Mouse (Mus musculus) liver, adult 2 months (tissue): ENCODE data around the gene Hspbap1. TPM values are rescaled to one million over a fixed set of nuclear protein-coding genes. Genes with fewer than 3 reads are reported as not detected.
A peak's percentile ranks its signal among the peaks of the same experiment; 100 is the strongest.

ENCODE experiments used
- DNase-seq: peaks from one replicate; pipeline ENCODE4 v3.0.0-alpha.2; 2011; ENCODE audit warnings: low read depth, low spot score; ENCODE audit errors: extremely low read depth
- H3K27ac ChIP-seq: fragments of 200-500 bp; replicated peaks from 2 replicates; pipeline ENCODE4 v1.5.1; 2012; ENCODE audit warnings: low read depth, mild to moderate bottlenecking, control low read depth, inconsistent platforms, low read length; ENCODE audit not compliant: insufficient read depth
- H3K27me3 ChIP-seq: fragments of 200-500 bp; 2 replicates; pipeline ENCODE4 v1.6.1; 2012; ENCODE audit warnings: mild to moderate bottlenecking, moderate library complexity, low read length, inconsistent platforms; ENCODE audit not compliant: control insufficient read depth, insufficient read depth
- H3K36me3 ChIP-seq: fragments of 200-500 bp; 2 replicates; pipeline ENCODE4 v1.6.1; 2012; ENCODE audit warnings: low read length, inconsistent platforms; ENCODE audit not compliant: control insufficient read depth, insufficient read depth
- H3K4me1 ChIP-seq: fragments of 200-500 bp; 2 replicates; pipeline ENCODE4 v1.6.1; 2011; ENCODE audit warnings: low read length; ENCODE audit not compliant: control insufficient read depth, insufficient read depth
- H3K4me3 ChIP-seq: fragments of 200-500 bp; 2 replicates; pipeline ENCODE4 v1.5.1; 2011; ENCODE audit warnings: low read depth, mild to moderate bottlenecking, control low read depth, low read length, moderate library complexity; ENCODE audit not compliant: insufficient read depth
- H3K79me2 ChIP-seq: fragments of 200-500 bp; 2 replicates; pipeline ENCODE4 v1.6.1; 2012; ENCODE audit warnings: inconsistent platforms, mild to moderate bottlenecking, low read length, moderate library complexity; ENCODE audit not compliant: control insufficient read depth, insufficient read depth
- H3K9ac ChIP-seq: fragments of 200-500 bp; 2 replicates; pipeline ENCODE4 v1.6.1; 2012; ENCODE audit warnings: low read depth, mild to moderate bottlenecking, control low read depth, inconsistent platforms, low read length
- CTCF ChIP-seq: fragments of 200-500 bp; IDR thresholded peaks from 2 replicates; pipeline ENCODE4 v1.5.1; 2011; ENCODE audit warnings: low read depth, low read length, control low read depth
- POLR2A ChIP-seq: fragments of 200-500 bp; IDR thresholded peaks from 2 replicates; pipeline ENCODE4 v1.6.1; 2011; ENCODE audit warnings: low read length, control low read depth; ENCODE audit not compliant: insufficient read depth; ENCODE audit errors: extremely low read depth
- WGBS: fragments of 180-500 bp; shearing (Covaris S2); methylation state at CpG from one replicate; pipeline ENCODE4 v1.1.7; 2018; 5-methylcytosine and 5-hydroxymethylcytosine counted together
- polyA plus RNA-seq: library from polyadenylated mRNA; depleted of rRNA; stranded (reverse); fragments of >200 nt; gene quantifications from 2 replicates; pipeline ENCODE4 v1.2.3, GENCODE M21; 2012
- total RNA-seq: library from RNA; depleted of rRNA; stranded (reverse); fragments of >200 nt; gene quantifications from 2 replicates; pipeline ENCODE4 v1.2.3, GENCODE M21; 2014

Gene Hspbap1
- total and polyA plus RNA-seq, 2 experiments: 1.7 to 2.0 TPM

DNA sequence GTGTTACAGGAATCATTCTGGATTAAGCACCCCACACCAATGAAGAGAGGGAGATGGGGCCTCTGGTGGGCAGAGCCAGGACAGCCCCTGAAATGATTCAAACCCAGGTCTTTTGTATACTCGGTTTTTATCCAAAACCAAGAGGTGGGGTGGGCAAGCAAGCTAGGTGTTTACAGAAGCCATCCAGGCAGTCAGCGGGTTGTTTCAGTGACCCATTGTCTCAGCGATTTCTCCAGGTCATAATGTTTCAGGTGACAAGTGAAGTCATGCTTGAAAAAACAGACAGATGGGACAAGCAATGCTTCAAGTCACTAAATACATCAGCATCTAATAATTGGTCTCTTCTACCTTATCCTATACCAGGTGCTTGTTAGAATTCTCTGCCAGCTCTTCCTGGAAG lies 3.8 kb upstream of the Hspbap1 start:
- Histone ChIP-seq H3K27ac (no peak overlapping the region), H3K36me3 (no peaks in the 10 kb centered on the region), H3K79me2 (peaks cover 45% of the 10 kb centered on the region), H3K4me1 (peaks cover 11% of the 10 kb centered on the region), H3K9ac (no peak overlapping the region), H3K27me3 (no peaks in the 10 kb centered on the region), H3K4me3 (no peak overlapping the region)
- no peak for TF ChIP-seq CTCF
- no peak for TF ChIP-seq POLR2A
- no peak for DNase-seq
- WGBS: 83% methylated on average over 3 of the region's 3 CpGs

DNA sequence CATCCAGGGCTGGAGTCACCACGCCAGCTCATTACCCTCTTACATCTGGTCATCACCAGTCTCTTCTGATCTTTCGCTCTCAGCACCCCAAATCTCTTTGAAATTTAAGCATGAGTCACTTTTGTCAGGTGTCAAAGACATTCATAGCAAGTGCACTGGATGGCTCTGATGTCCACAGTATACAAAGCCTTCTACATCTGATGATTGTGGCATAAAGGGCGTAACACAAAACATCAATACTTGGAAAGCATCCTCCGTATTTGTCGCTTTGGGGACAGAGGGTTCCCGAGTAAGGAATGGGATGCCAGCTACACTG lies 1.7 kb upstream of the Hspbap1 start:
- DNase-seq: peak; percentile 94
- H3K27me3 ChIP-seq: no peaks in the 10 kb centered on the region
- H3K79me2 ChIP-seq: peaks cover 37% of the 10 kb centered on the region
- H3K4me3 ChIP-seq: peak overlapping the region; percentile 73
- TF ChIP-seq POLR2A (no peak), CTCF (no peak)
- H3K4me1 ChIP-seq: peaks cover 11% of the 10 kb centered on the region
- H3K36me3 ChIP-seq: no peaks in the 10 kb centered on the region
- H3K27ac ChIP-seq: peak overlapping the region; percentile 100
- WGBS: 17% methylated on average over 6 of the region's 6 CpGs
- peak overlapping the region; percentile 97 for H3K9ac ChIP-seq

DNA sequence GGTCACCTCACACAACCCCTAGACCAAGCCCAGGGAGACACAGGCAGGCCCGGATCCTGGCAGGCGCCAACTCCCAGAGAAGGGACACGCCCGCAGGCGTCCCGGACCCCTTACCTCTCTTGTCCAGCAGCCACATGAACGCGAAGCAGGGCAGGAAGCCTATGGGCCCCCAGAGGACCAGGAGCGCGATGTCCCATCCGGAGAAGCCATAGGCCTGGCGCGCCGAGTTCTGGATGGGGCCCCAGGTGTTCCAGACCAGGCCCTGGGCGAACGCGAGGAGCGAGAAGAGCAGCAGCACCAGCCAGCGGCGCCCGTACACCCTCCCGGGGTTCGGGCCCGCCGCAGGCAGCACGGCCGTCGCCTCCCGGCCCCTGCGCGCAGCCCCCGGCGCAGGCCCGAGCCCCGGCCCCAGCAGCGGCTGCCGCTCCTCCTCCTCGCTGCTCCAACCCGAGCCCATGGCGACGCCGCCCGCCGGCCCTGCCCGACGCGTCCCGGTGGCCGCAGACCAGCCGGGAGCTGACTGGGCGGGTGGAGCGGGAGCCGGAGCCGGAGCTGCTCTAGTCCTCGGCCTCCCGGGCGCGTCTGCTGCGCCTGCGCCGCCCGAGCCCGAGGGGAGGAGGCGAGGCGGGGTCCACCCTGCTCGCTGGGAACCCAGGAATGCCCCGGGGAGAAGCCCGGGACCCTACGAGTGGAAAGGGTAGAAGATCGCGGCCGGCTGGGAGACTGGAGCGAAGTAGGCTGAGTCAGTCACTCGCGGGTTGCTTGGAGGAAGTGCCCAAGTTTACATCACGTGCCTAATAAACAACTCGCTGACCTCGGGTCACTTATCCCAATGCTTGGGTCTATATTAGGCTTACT lies 1.2 kb upstream of the Hspbap1 start, which contains the start of gene Dirc2:
Gene Dirc2 (minus strand): TSS at position 572 of the 858 bp plus-strand sequence.
- Histone ChIP-seq H3K36me3 (no peaks in the 10 kb centered on the region), H3K27me3 (no peaks in the 10 kb centered on the region), H3K4me3 (peak within 1 kb of the TSS; percentile 73), H3K27ac (peak within 1 kb of the TSS; percentile 100), H3K4me1 (peaks cover 11% of the 10 kb centered on the region), H3K79me2 (peaks cover 33% of the 10 kb centered on the region), H3K9ac (peak within 1 kb of the TSS; percentile 97)
- peak; percentile 73 for DNase-seq
- peak; percentile 35; the same call in 1 of the 2 replicates for TF ChIP-seq POLR2A
- TF ChIP-seq CTCF: no peak
- WGBS: under 1% methylated on average over 78 of the region's 78 CpGs

DNA sequence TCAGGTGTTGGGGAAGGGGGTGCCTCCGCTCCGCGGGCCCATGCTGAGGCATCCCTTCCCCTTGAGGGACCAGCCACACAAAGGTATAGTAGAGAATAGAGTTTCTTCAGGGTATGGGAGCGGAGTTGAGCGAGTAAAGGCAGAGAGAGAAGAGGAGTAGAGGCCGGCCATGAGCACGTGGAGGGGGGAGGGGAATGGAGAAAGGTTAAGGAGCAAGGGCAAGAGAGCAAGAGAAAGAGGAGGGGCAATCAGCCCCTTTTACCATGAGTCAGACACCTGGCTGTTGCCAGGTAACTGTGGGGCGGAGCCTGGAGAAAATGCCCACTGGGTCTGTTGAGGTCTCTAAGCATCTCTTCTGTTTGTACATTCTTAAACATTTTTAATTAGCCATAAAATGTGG lies 966 bp downstream of the Hspbap1 start:
- peaks cover 7% of the 10 kb centered on the region for H3K4me1 ChIP-seq
- no peak overlapping the region for H3K27ac ChIP-seq

DNA sequence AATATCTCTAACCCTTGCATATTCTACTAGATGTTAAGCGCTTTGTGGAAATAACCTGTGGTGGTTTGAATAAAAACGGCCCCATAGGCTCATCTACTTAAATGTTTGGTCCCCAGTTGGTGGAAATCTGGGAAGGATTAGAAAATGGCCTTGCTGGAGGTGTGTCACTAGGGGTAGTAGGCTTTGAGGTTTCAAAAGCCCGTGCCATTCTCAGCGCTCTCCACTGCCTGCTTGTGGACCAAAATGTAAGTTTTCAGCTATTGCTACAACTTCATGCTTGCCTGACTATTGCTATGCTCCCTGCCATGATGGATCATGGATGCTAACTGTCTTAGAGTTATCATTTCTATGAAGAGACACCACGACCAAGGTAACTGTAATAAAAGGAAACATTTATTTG lies 1.4 kb downstream of the Hspbap1 start:
- Histone ChIP-seq H3K4me3 (no peak overlapping the region), H3K36me3 (no peaks in the 10 kb centered on the region), H3K4me1 (peaks cover 7% of the 10 kb centered on the region; the same call in 1 of the 2 replicates), H3K27ac (no peak overlapping the region), H3K27me3 (no peaks in the 10 kb centered on the region), H3K79me2 (peaks cover 19% of the 10 kb centered on the region), H3K9ac (no peak overlapping the region)
- 90% methylated on average over 5 of the region's 5 CpGs for WGBS
- TF ChIP-seq POLR2A (no peak), CTCF (no peak)
- no peak for DNase-seq

More for the DNA sequence above, 966 bp downstream of the Hspbap1 start:
- H3K79me2 ChIP-seq: peaks cover 23% of the 10 kb centered on the region
- H3K9ac ChIP-seq: no peak overlapping the region
- no peaks in the 10 kb centered on the region for H3K27me3 ChIP-seq
- WGBS: 51% methylated on average over 8 of the region's 8 CpGs
- no peak for DNase-seq
- TF ChIP-seq POLR2A: no peak
- TF ChIP-seq CTCF: no peak
- H3K36me3 ChIP-seq: no peaks in the 10 kb centered on the region
- no peak overlapping the region for H3K4me3 ChIP-seq

DNA sequence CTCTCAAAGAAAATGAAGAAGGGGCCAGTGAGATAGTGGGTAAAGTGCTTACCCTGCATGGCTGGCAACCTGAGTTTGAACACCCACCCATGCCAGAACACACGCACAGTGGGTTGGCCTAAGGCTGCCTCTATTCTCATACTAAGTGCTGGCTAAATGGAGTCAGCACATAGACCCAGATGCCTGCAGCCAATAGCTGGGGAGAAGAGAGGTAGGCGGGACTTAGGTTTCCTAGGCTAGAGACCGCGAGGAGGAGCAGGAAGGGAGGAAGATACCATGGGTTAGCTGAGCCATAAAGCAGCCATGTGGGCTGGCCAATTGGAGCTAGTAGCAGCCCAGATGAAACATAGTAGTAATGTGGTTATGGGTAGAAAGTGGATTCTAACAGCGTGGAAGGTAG lies 2.4 kb downstream of the Hspbap1 start:
- H3K79me2 ChIP-seq: peaks cover 11% of the 10 kb centered on the region; the same call in 1 of the 2 replicates
- peaks cover 4% of the 10 kb centered on the region; the same call in 1 of the 2 replicates for H3K4me1 ChIP-seq
- H3K4me3 ChIP-seq: no peak overlapping the region
- H3K36me3 ChIP-seq: no peaks in the 10 kb centered on the region
- 83% methylated on average over 5 of the region's 5 CpGs for WGBS
- H3K27me3 ChIP-seq: no peaks in the 10 kb centered on the region
- H3K27ac ChIP-seq: no peak overlapping the region
- TF ChIP-seq CTCF (no peak), POLR2A (no peak)
- no peak for DNase-seq
- H3K9ac ChIP-seq: no peak overlapping the region
